Mouse (Mus musculus): Measurements from ENCODE around the gene Wwox. TPM values are rescaled to one million over a fixed set of nuclear protein-coding genes. Genes with fewer than 3 reads are reported as not detected.

Gene Wwox
- polyA plus RNA-seq, 1 experiment from 2014 or later: 11.0 TPM

- no peaks in the 10 kb centered on the region for H3K4me1 ChIP-seq (ENCODE audit: control insufficient read depth, insufficient read depth, low read length)
- WGBS: 81% methylated on average over 9 of the region's 9 CpGs
- no peaks in the 10 kb centered on the region for H3K36me3 ChIP-seq (ENCODE audit: control insufficient read depth, insufficient read depth, low read length)
- H3K4me3 ChIP-seq (ENCODE audit: low read depth, low read length): no peak overlapping the region
- no peaks in the 10 kb centered on the region for H3K27me3 ChIP-seq (replicated peaks; ENCODE audit: control insufficient read depth, insufficient read depth, low read length)
- H3K9me3 ChIP-seq (ENCODE audit: control insufficient read depth, low read length): no peaks in the 10 kb centered on the region
- no peak overlapping the region for H3K27ac ChIP-seq (replicated peaks; ENCODE audit: low read depth, low read length)
- DNase-seq (ENCODE audit: low spot score): no peak
- no peak overlapping the region for H3K4me2 ChIP-seq (ENCODE audit: low read depth, low read length)
- no peak overlapping the region for H3K9ac ChIP-seq (ENCODE audit: low read depth, low read length)
- ATAC-seq (ENCODE audit: low read depth): no peak
Measured at GRCm38 (mm10) chr8:114909146-114909545, 469.7 kb downstream of the Wwox start.

DNA sequence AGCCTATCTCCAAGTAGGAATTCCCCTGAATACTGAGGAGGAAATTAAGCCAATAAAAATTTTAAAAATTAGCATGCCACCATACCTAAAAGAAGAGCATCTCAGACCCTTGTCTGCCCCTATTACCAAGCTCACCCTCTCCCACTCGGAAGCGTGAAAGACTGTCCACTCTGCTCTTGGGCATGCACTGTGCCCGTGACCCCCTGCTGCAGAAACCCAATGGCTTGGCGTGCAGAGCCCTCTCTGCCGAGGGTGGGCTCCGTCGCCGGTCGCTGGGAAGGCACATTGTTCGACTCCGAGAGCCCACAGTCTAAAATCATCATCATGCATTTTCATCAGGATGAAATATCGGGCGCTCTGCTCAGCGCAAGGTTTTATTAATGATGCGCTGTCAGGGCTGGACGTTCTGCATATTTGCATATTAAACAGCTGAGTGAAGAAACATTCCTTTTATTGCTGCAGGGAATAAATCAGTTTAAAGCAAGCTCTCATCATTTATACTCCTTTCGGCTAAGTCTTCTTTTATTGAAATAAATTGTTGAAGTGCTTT, 471.7 kb downstream of the Wwox start:
- no peak overlapping the region for H3K4me2 ChIP-seq (ENCODE audit: low read depth, low read length)
- no peak overlapping the region for H3K4me3 ChIP-seq (ENCODE audit: low read depth, low read length)
- no peaks in the 10 kb centered on the region for H3K36me3 ChIP-seq (ENCODE audit: control insufficient read depth, insufficient read depth, low read length)
- DNase-seq (ENCODE audit: low spot score): no peak
- no peaks in the 10 kb centered on the region for H3K4me1 ChIP-seq (ENCODE audit: control insufficient read depth, insufficient read depth, low read length)
- H3K27ac ChIP-seq (replicated peaks; ENCODE audit: low read depth, low read length): no peak overlapping the region
- H3K27me3 ChIP-seq (replicated peaks; ENCODE audit: control insufficient read depth, insufficient read depth, low read length): no peaks in the 10 kb centered on the region
- ATAC-seq (ENCODE audit: low read depth): no peak
- 84% methylated on average over 17 of the region's 17 CpGs for WGBS
- no peak overlapping the region for H3K9ac ChIP-seq (ENCODE audit: low read depth, low read length)
- H3K9me3 ChIP-seq (ENCODE audit: control insufficient read depth, low read length): no peaks in the 10 kb centered on the region

DNA sequence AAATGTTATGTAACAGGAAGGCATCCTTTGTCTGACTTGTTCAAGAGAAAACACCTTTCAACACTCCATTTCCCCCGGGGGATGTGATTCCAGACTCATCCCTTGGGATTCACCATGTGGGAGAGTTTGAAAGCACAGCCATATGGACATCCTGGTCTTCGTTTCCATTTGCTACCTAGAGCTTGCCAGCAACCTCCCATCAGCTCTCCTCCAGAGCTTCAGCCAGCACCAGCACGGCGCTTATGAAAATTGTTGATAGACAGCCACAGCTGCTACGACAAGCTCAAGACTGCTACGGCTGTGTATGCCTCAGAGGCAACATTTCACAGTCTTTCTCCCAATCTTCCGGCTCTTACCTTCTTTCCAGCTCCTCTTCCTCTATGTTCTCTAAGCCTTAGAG, 484.2 kb downstream of the Wwox start:
- Histone ChIP-seq H3K27ac (replicated peaks; ENCODE audit: low read depth, low read length) (no peak overlapping the region), H3K4me1 (ENCODE audit: control insufficient read depth, insufficient read depth, low read length) (0 out of 2 replicates have a peak, but pooled peaks cover 7% of the 10 kb centered on the region), H3K36me3 (ENCODE audit: control insufficient read depth, insufficient read depth, low read length) (no peaks in the 10 kb centered on the region), H3K27me3 (replicated peaks; ENCODE audit: control insufficient read depth, insufficient read depth, low read length) (no peaks in the 10 kb centered on the region), H3K9ac (ENCODE audit: low read depth, low read length) (no peak overlapping the region), H3K9me3 (ENCODE audit: control insufficient read depth, low read length) (no peaks in the 10 kb centered on the region), H3K4me2 (ENCODE audit: low read depth, low read length) (no peak overlapping the region), H3K4me3 (ENCODE audit: low read depth, low read length) (no peak overlapping the region)
- 0 out of 2 replicates have a peak, but pooled peaks have one; percentile 33 for ATAC-seq (ENCODE audit: low read depth)
- peak; percentile 77 for DNase-seq (ENCODE audit: low spot score)
- 54% methylated on average over 7 of the region's 7 CpGs for WGBS

DNA sequence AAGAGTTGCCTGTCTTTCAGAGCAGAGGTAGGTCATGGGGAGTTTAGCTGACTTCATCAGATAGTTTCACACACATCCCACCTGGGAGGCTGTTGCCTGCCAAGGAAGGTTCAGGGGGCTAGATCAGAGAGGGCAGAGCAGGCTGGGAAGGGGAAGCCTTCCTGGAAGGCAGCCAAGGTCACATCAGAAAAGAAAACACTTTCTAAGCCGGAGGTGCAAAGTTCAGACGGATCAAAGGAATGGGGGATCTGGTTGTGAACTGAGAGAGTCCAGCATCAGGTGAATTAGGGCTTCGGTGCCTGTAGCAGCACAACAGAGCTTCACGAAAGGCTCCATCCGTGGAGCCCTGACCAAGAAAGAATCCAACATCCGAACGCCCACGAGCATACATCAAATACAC, 488.0 kb downstream of the Wwox start:
- no peak overlapping the region for H3K4me3 ChIP-seq (ENCODE audit: low read depth, low read length)
- DNase-seq (ENCODE audit: low spot score): no peak
- H3K27me3 ChIP-seq (replicated peaks; ENCODE audit: control insufficient read depth, insufficient read depth, low read length): no peaks in the 10 kb centered on the region
- no peak for ATAC-seq (ENCODE audit: low read depth)
- no peak overlapping the region for H3K27ac ChIP-seq (replicated peaks; ENCODE audit: low read depth, low read length)
- H3K9ac ChIP-seq (ENCODE audit: low read depth, low read length): no peak overlapping the region
- peaks cover 13% of the 10 kb centered on the region; the same call in 1 of the 2 replicates for H3K4me1 ChIP-seq (ENCODE audit: control insufficient read depth, insufficient read depth, low read length)
- whole genome bisulfite sequencing: 56% methylated on average over 7 of the region's 8 CpGs
- no peak overlapping the region for H3K4me2 ChIP-seq (ENCODE audit: low read depth, low read length)
- H3K36me3 ChIP-seq (ENCODE audit: control insufficient read depth, insufficient read depth, low read length): no peaks in the 10 kb centered on the region
- no peaks in the 10 kb centered on the region for H3K9me3 ChIP-seq (ENCODE audit: control insufficient read depth, low read length)

DNA sequence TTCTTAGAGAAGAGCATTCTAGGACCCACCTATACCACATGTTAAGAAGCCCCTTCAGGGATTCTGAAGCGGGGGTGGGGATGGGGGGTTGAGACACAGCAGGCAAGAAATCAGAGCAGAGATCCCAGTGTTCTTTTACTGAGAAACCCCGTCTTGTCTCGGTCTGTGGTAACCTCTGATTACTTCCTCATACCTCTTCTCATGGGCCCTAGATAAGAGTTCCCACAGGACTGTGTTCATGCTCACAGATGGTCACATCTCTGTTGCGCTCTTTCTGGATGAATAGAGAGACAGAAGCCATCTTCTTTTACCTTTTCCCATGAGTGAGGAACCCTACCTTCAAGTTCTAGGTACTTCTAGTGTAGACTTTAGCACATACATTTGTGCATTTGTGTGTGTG, 488.5 kb downstream of the Wwox start:
- Histone ChIP-seq H3K36me3 (ENCODE audit: control insufficient read depth, insufficient read depth, low read length) (no peaks in the 10 kb centered on the region), H3K9me3 (ENCODE audit: control insufficient read depth, low read length) (no peaks in the 10 kb centered on the region), H3K27me3 (replicated peaks; ENCODE audit: control insufficient read depth, insufficient read depth, low read length) (no peaks in the 10 kb centered on the region), H3K27ac (replicated peaks; ENCODE audit: low read depth, low read length) (no peak overlapping the region), H3K4me1 (ENCODE audit: control insufficient read depth, insufficient read depth, low read length) (peaks cover 18% of the 10 kb centered on the region; the same call in 1 of the 2 replicates), H3K4me2 (ENCODE audit: low read depth, low read length) (no peak overlapping the region), H3K9ac (ENCODE audit: low read depth, low read length) (no peak overlapping the region), H3K4me3 (ENCODE audit: low read depth, low read length) (no peak overlapping the region)
- no peak for DNase-seq (ENCODE audit: low spot score)
- no peak for ATAC-seq (ENCODE audit: low read depth)
- 84% methylated on average over 4 of the region's 4 CpGs for WGBS

DNA sequence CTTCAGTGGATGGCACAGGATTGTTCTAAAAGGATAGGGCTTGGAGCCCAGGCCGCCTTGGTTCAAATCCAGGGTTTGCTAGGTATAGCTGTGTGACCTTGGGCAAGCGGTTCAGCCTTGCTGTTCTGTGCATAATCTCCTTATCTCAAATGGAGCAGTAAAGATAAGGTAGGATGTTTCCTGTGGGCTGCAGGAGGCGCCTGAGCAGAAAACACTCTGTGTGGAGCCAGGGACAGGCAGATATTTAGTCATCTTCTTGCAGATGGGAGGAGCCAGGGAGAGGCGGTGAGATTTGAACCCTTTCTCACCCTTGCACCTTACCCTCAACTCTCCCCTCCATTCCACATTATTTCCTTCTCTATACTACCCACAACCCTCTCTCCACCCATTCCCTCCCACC, 490.1 kb downstream of the Wwox start:
- WGBS: 89% methylated on average over 4 of the region's 4 CpGs
- Histone ChIP-seq H3K9me3 (ENCODE audit: control insufficient read depth, low read length) (no peaks in the 10 kb centered on the region), H3K4me1 (ENCODE audit: control insufficient read depth, insufficient read depth, low read length) (peaks cover 19% of the 10 kb centered on the region; the same call in 1 of the 2 replicates), H3K27ac (replicated peaks; ENCODE audit: low read depth, low read length) (no peak overlapping the region), H3K36me3 (ENCODE audit: control insufficient read depth, insufficient read depth, low read length) (no peaks in the 10 kb centered on the region), H3K4me3 (ENCODE audit: low read depth, low read length) (no peak overlapping the region), H3K9ac (ENCODE audit: low read depth, low read length) (no peak overlapping the region), H3K27me3 (replicated peaks; ENCODE audit: control insufficient read depth, insufficient read depth, low read length) (no peaks in the 10 kb centered on the region), H3K4me2 (ENCODE audit: low read depth, low read length) (no peak overlapping the region)
- DNase-seq (ENCODE audit: low spot score) (no peak), ATAC-seq (ENCODE audit: low read depth) (no peak)

DNA sequence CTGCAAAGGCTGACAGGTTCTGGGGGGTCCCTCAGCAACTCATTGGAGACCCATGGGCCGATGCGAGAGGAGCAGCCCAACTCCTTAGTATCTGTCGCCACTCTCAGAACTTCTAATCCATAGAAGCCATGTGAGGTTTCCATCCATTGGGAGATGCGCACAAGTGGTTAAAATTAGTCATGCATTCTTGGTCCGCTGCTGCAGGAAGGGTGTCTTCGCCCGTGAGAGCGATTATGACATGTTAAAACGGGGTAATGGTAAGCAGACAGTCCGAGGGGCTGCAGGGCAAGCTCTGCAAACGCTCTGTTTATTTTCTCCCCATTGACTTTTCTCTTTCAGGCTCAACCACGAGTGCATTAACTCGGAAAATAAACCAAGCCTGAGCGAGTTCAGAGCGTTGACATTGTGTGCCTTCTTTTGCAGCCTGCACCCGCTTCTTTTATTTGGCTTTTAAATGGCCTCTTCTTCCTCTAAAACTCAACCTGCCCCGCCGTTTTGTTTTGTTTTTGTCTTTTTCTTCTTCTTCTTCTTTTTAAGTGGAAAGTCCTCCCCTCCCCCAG, 492.7 kb downstream of the Wwox start:
- peak overlapping the region; percentile 52; the same call in 1 of the 2 replicates for H3K27ac ChIP-seq (replicated peaks; ENCODE audit: low read depth, low read length)
- no peak for ATAC-seq (ENCODE audit: low read depth)
- H3K9ac ChIP-seq (ENCODE audit: low read depth, low read length): 0 out of 2 replicates have a peak overlapping the region, but pooled peaks have one; percentile 8
- peak overlapping the region; percentile 35 for H3K4me2 ChIP-seq (ENCODE audit: low read depth, low read length)
- 16% methylated on average over 18 of the region's 18 CpGs for WGBS
- H3K27me3 ChIP-seq (replicated peaks; ENCODE audit: control insufficient read depth, insufficient read depth, low read length): no peaks in the 10 kb centered on the region
- H3K4me1 ChIP-seq (ENCODE audit: control insufficient read depth, insufficient read depth, low read length): peaks cover 26% of the 10 kb centered on the region
- H3K36me3 ChIP-seq (ENCODE audit: control insufficient read depth, insufficient read depth, low read length): no peaks in the 10 kb centered on the region
- H3K4me3 ChIP-seq (ENCODE audit: low read depth, low read length): no peak overlapping the region
- peak; percentile 76 for DNase-seq (ENCODE audit: low spot score)
- H3K9me3 ChIP-seq (ENCODE audit: control insufficient read depth, low read length): no peaks in the 10 kb centered on the region

- no peak for ATAC-seq (ENCODE audit: low read depth)
- 56% methylated on average over 1 of the region's 1 CpGs for WGBS
Measured at GRCm38 (mm10) chr8:114933248-114933647, 493.8 kb downstream of the Wwox start.

DNA sequence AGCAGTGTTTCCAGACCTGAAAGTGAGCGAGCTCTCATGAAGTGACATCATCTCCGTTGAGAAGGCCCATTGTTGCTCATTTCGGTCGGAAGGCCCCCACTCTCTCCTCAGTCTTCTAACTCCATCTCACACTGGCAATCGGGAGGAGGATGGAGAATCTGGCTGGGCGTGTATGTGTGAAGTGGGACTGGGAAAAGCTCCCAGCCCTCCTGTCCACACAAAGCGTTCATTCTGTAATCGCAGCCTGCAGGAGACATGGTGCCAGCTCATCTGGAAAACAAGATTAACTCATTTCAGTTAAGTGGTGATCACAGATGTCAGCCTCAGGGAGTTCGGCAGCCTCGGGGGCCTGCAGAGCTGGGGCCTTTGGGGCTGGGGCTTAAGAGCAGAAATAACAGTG, 497.4 kb downstream of the Wwox start:
- DNase-seq (ENCODE audit: low spot score): peak; percentile 86
- WGBS: 18% methylated on average over 10 of the region's 10 CpGs
- H3K4me3 ChIP-seq (ENCODE audit: low read depth, low read length): no peak overlapping the region
- no peak overlapping the region; the same call in 1 of the 2 replicates for H3K9ac ChIP-seq (ENCODE audit: low read depth, low read length)
- H3K27ac ChIP-seq (replicated peaks; ENCODE audit: low read depth, low read length): no peak overlapping the region
- H3K4me1 ChIP-seq (ENCODE audit: control insufficient read depth, insufficient read depth, low read length): peaks cover 18% of the 10 kb centered on the region
- no peaks in the 10 kb centered on the region for H3K9me3 ChIP-seq (ENCODE audit: control insufficient read depth, low read length)
- H3K4me2 ChIP-seq (ENCODE audit: low read depth, low read length): no peak overlapping the region
- H3K27me3 ChIP-seq (replicated peaks; ENCODE audit: control insufficient read depth, insufficient read depth, low read length): no peaks in the 10 kb centered on the region
- peak; percentile 90 for ATAC-seq (ENCODE audit: low read depth)
- no peaks in the 10 kb centered on the region for H3K36me3 ChIP-seq (ENCODE audit: control insufficient read depth, insufficient read depth, low read length)

More at GRCm38 (mm10) chr8:114933248-114933647, 493.8 kb downstream of the Wwox start:
- no peaks in the 10 kb centered on the region for H3K36me3 ChIP-seq (ENCODE audit: control insufficient read depth, insufficient read depth, low read length)
- no peaks in the 10 kb centered on the region for H3K27me3 ChIP-seq (replicated peaks; ENCODE audit: control insufficient read depth, insufficient read depth, low read length)
- H3K9ac ChIP-seq (ENCODE audit: low read depth, low read length): no peak overlapping the region
- H3K4me1 ChIP-seq (ENCODE audit: control insufficient read depth, insufficient read depth, low read length): peaks cover 20% of the 10 kb centered on the region
- no peak for DNase-seq (ENCODE audit: low spot score)
- H3K27ac ChIP-seq (replicated peaks; ENCODE audit: low read depth, low read length): no peak overlapping the region
- no peak overlapping the region for H3K4me2 ChIP-seq (ENCODE audit: low read depth, low read length)
- no peaks in the 10 kb centered on the region for H3K9me3 ChIP-seq (ENCODE audit: control insufficient read depth, low read length)
- H3K4me3 ChIP-seq (ENCODE audit: low read depth, low read length): no peak overlapping the region
